Mouse (Mus musculus) neural tube, embryonic 11.5 days (tissue): ENCODE data around the gene Arvcf. TPM values are rescaled to one million over a fixed set of nuclear protein-coding genes. Genes with fewer than 3 reads are reported as not detected.
A peak's percentile ranks its signal among the peaks of the same experiment; 100 is the strongest.

Source experiments
- ATAC-seq: fragments of 200-750 bp; cut with Nextera tagmentation; 2 replicates; pipeline ENCODE4 v1.8.0; 2017; ENCODE audit warnings: moderate number of reproducible peaks, mild to moderate bottlenecking, moderate TSS enrichment, moderate library complexity; ENCODE audit not compliant: insufficient read depth, low FRiP score, low TSS enrichment
- DNase-seq: peaks from one replicate; pipeline ENCODE4 v3.0.0-alpha.2; 2015; ENCODE audit warnings: low spot score
- H3K27ac ChIP-seq: fragments of 300-500 bp; sonication (generic); 2 replicates; pipeline ENCODE4 v1.5.1; 2014; ENCODE audit warnings: low read depth, mild to moderate bottlenecking, low read length
- H3K27me3 ChIP-seq: fragments of 300-500 bp; sonication (generic); 2 replicates; pipeline ENCODE4 v1.6.1; 2014; ENCODE audit warnings: mild to moderate bottlenecking, low read length, mixed read lengths; ENCODE audit not compliant: control insufficient read depth, insufficient read depth
- H3K36me3 ChIP-seq: fragments of 300-500 bp; sonication (generic); 2 replicates; pipeline ENCODE4 v1.6.1; 2014; ENCODE audit warnings: mild to moderate bottlenecking, low read length, moderate library complexity, mixed read lengths; ENCODE audit not compliant: control insufficient read depth, insufficient read depth
- H3K4me1 ChIP-seq: fragments of 300-500 bp; sonication (generic); 2 replicates; pipeline ENCODE4 v1.6.1; 2014; ENCODE audit warnings: low read length, mixed read lengths; ENCODE audit not compliant: control insufficient read depth, insufficient read depth
- H3K4me2 ChIP-seq: fragments of 300-500 bp; sonication (generic); 2 replicates; pipeline ENCODE4 v1.6.1; 2014; ENCODE audit warnings: low read depth, mild to moderate bottlenecking, moderate library complexity
- H3K4me3 ChIP-seq: fragments of 300-500 bp; sonication (generic); 2 replicates; pipeline ENCODE4 v1.5.1; 2014; ENCODE audit warnings: low read depth, low read length
- H3K9ac ChIP-seq: fragments of 300-500 bp; sonication (generic); 2 replicates; pipeline ENCODE4 v1.6.1; 2014; ENCODE audit warnings: mild to moderate bottlenecking, low read length
- H3K9me3 ChIP-seq: fragments of 300-500 bp; sonication (generic); 2 replicates; pipeline ENCODE4 v1.6.1; 2016; ENCODE audit warnings: low read length; ENCODE audit not compliant: control insufficient read depth
- WGBS: fragments of 180-500 bp; shearing (Covaris S2); extraction: QIAGEN DNeasy Blood & Tissue Kit; methylation state at CpG from one replicate; pipeline ENCODE4 v1.1.7; 2014; 5-methylcytosine and 5-hydroxymethylcytosine counted together
- polyA plus RNA-seq: library from polyadenylated mRNA; unstranded; fragments of >200 nt; fragmentation: Nextera tagmentation; extraction: Ambion mirVana; gene quantifications from 2 replicates; pipeline ENCODE4 v1.2.1, GENCODE M21; 2014

Gene Arvcf
- polyA plus RNA-seq, 1 experiment from 2014 or later: 81.6 TPM

DNA sequence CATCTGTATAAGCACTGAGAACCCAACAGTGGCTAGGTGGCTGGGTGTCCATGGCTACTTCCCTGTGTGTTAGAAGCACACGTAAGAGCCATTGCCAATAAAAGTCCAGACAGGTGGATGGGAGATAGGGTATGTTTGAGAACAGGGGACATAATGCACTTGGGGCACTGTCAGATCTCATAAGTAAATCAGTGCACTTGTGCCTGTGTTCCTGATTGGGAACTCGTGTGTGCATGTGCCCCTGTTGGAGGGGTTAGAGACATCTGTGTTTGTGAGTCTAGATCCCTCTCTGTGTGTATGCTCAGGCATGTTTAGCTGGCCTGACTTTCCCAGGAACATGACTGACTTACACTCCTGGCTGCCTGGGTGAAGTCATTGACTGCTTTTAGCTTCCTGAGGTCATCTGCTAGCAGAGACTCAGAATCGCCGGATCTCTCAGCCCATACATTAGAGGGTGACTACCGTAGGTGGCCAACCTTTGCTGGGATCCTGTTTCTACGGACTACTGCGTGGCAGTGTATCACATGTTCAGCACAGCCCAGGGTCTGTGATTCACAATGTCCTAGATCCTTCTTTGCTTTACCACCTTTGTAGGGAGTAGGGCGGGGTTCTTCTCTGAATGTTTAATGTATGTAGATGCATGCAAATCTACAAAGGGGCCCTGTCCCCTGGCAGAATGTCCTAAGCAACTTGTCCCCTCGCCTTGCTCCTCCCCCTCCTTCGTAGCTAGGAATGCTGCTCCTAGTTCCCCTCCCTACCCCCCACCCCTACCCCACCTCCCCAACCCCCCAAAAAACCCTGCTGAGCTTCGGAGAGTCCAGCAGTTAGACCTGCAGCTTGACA, 47.0 kb downstream of the Arvcf start:
- 0 out of 2 replicates have a peak overlapping the region, but pooled peaks have one; percentile 8 for H3K4me3 ChIP-seq
- H3K9ac ChIP-seq: peak overlapping the region; percentile 18; the same call in 1 of the 2 replicates
- DNase-seq (peak; percentile 57), ATAC-seq (peak; percentile 41)
- WGBS: 21% methylated on average over 11 of the region's 11 CpGs
- no peaks in the 10 kb centered on the region for H3K27me3 ChIP-seq
- H3K9me3 ChIP-seq: no peaks in the 10 kb centered on the region
- peak overlapping the region; percentile 95 for H3K4me2 ChIP-seq
- H3K4me1 ChIP-seq: peaks cover 42% of the 10 kb centered on the region
- peaks cover 18% of the 10 kb centered on the region for H3K36me3 ChIP-seq
- H3K27ac ChIP-seq: peak overlapping the region; percentile 82

DNA sequence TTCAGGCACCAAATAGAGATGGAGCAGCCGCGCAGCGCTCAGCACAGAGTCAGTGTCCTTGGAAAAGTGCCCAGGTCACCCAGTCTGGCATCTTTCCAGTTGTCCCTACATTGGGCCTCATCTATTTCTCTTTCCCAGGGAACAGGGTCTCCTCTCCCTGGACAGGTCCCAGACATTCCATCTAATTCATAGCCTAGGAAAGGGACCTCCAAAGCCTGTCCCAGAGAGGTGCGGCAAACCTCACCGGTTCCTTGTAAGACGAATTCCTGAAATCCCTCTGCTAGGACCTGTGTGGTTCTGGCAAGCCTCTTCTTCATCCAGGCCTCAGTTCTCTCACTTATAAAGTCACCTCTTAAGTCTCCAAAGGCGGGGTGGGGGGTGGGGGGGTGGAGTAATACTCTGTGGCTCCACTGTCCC, 47.6 kb downstream of the Arvcf start:
- H3K4me1 ChIP-seq: peaks cover 48% of the 10 kb centered on the region
- ATAC-seq (no peak; the same call in 1 of the 2 replicates), DNase-seq (no peak)
- H3K36me3 ChIP-seq: peaks cover 23% of the 10 kb centered on the region
- H3K4me3 ChIP-seq: no peak overlapping the region; the same call in 1 of the 2 replicates
- no peaks in the 10 kb centered on the region for H3K27me3 ChIP-seq
- peak overlapping the region; percentile 29; the same call in 1 of the 2 replicates for H3K9ac ChIP-seq
- no peaks in the 10 kb centered on the region for H3K9me3 ChIP-seq
- H3K4me2 ChIP-seq: peak overlapping the region; percentile 95
- peak overlapping the region; percentile 82 for H3K27ac ChIP-seq
- 38% methylated on average over 6 of the region's 7 CpGs for WGBS

DNA sequence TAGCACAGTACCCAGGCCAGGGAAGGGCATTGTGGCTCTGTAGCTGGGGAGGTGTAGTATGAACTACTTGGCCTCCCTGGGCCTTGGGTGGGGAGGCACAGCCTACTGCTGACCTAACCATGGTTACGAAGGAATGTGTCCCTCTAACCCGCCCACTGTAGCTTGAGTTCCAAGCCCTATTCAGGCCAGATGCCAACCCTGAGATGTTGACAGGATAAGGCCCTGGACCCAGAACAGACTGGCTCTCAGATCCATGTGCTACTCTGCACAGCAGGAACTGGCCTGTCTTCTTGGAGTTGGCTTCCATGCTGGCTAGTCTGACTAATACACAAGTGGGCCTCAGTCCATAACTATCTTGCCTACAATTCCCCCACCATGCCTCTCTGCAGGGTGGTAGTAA, 48.2 kb downstream of the Arvcf start:
- Histone ChIP-seq H3K4me3 (no peak overlapping the region), H3K9ac (peak overlapping the region; percentile 29; the same call in 1 of the 2 replicates), H3K27me3 (no peaks in the 10 kb centered on the region), H3K27ac (peak overlapping the region; percentile 82), H3K4me2 (peak overlapping the region; percentile 95), H3K4me1 (peaks cover 54% of the 10 kb centered on the region), H3K9me3 (no peaks in the 10 kb centered on the region), H3K36me3 (peaks cover 24% of the 10 kb centered on the region)
- 69% methylated on average over 2 of the region's 2 CpGs for WGBS
- DNase-seq (no peak), ATAC-seq (no peak)

DNA sequence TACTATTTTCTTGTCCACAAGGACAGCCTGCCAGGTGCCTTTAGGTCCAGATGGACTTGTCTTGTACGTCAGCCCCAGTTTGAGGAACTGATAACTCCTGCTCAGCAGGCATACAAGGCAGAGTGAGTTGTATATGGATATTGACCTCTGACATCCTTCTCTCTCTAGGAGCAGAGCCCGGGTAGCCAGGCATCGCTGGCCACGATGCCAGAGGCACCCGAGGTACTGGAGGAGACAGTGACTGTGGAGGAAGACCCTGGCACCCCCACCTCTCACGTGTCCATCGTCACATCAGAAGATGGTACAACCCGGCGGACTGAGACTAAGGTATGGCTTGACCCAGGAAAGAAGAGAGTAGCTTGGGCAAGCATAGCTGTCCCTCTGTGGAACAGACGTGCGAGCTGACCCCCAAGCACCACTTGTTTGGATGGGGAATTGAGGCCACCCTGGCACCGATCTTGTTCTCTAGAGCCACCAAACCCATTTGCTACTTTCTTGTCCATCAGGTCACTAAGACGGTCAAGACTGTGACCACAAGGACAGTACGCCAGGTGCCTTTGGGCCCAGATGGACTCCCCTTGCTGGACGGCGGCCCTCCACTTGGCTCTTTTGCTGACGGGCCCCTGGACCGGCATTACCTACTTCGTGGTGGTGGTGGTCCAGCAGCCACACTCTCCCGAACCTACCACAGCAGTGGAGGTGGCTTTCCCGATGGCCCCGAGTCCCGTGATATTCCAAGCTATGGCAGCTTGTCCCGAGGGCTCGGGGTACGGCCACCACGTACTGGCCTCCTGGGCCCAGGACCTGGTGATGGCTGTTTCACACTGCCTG, 49.0 kb downstream of the Arvcf start:
- H3K36me3 ChIP-seq: peaks cover 26% of the 10 kb centered on the region
- no peak overlapping the region for H3K4me2 ChIP-seq
- no peak overlapping the region for H3K9ac ChIP-seq
- H3K27ac ChIP-seq: no peak overlapping the region
- ATAC-seq (no peak), DNase-seq (no peak)
- 96% methylated on average over 27 of the region's 27 CpGs for WGBS
- no peak overlapping the region for H3K4me3 ChIP-seq
- peaks cover 58% of the 10 kb centered on the region for H3K4me1 ChIP-seq
- no peaks in the 10 kb centered on the region for H3K9me3 ChIP-seq
- H3K27me3 ChIP-seq: no peaks in the 10 kb centered on the region

DNA sequence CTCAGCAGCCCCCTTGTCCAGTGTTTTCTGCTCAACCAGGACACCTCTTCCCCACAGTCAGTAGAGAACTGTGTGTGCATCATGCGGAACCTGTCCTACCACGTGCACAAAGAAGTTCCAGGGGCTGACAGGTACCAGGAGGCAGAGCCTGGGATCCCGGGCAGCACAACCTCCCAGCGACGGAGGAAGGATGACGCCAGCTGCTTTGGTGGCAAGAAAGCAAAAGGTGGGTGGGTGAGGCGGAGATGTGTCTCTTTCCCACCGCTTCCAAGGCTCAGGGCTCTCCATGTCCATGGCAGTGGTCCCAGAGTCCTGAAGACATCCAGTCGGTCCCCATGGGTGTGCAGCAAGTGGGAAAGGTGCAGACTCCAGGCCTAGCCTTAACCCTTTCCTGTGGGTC, 52.0 kb downstream of the Arvcf start:
- Histone ChIP-seq H3K9me3 (no peaks in the 10 kb centered on the region), H3K4me3 (no peak overlapping the region), H3K36me3 (peaks cover 50% of the 10 kb centered on the region), H3K27me3 (no peaks in the 10 kb centered on the region), H3K9ac (peak overlapping the region; percentile 32; the same call in 1 of the 2 replicates), H3K27ac (peak overlapping the region; percentile 80), H3K4me1 (peaks cover 40% of the 10 kb centered on the region), H3K4me2 (no peak overlapping the region; the same call in 1 of the 2 replicates)
- 74% methylated on average over 9 of the region's 9 CpGs for WGBS
- DNase-seq: no peak
- ATAC-seq: no peak

DNA sequence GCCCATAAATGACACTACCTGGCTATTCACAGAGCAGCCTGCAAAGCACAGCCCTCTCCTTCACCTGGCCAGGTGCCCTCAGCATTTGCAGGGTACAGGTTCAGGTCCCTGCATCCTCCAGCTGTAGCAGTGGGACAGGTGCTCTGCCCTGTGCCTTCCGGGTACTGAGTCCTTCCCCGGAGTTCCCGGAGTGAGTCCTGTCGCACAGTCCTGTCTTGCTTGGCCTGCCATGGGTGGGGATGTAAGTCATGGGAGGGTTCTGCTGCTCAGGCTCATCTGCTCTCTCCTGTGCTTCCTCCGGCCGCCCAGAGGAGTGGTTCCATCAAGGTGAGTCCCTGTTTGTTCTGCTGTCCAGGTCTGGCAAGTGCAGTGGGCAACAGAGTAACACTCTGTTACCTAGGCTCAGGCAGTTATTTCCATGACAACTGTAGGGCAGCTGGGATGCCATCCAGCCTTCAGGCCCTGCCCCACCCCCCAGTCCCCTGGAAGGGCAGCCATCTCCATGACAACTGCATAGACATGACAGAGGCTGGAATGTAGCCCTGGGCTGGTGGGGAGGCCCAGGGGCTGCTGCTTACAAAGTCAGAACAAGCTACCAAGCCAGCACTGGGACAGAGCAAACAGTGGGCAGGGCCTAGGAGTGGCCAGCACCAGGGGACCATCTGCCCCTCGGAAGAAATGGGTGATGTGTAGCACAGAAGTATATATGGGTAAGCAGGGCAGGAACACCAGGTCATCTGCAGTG, 52.7 kb downstream of the Arvcf start:
- peaks cover 55% of the 10 kb centered on the region for H3K36me3 ChIP-seq
- ATAC-seq: peak; percentile 90
- H3K4me3 ChIP-seq: no peak overlapping the region
- WGBS: 29% methylated on average over 7 of the region's 7 CpGs
- peak overlapping the region; percentile 80 for H3K27ac ChIP-seq
- peaks cover 34% of the 10 kb centered on the region for H3K4me1 ChIP-seq
- peak; percentile 88 for DNase-seq
- peak overlapping the region; percentile 32 for H3K9ac ChIP-seq
- H3K4me2 ChIP-seq: peak overlapping the region; percentile 25; the same call in 1 of the 2 replicates
- H3K27me3 ChIP-seq: no peaks in the 10 kb centered on the region
- no peaks in the 10 kb centered on the region for H3K9me3 ChIP-seq

DNA sequence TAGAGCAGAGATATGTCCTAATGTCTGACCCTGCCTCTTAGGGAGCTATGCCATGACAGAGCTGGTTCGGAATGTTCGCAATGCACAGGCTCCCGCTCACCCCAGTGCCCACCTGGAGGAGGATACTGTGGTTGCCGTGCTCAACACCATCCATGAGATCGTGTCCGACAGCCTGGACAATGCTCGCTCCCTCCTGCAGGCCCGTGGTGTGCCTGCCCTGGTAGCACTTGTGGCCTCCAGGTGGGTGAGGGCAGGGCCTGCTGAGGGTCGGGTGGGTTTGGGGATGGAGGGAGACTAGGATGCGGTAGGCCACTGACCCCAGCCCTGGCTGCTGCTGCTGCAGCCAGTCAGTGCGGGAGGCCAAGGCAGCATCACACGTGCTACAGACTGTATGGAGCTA, 55.3 kb downstream of the Arvcf start:
- H3K27me3 ChIP-seq: no peaks in the 10 kb centered on the region
- H3K4me1 ChIP-seq: peaks cover 29% of the 10 kb centered on the region
- WGBS: 89% methylated on average over 12 of the region's 12 CpGs
- DNase-seq (no peak), ATAC-seq (no peak)
- no peak overlapping the region for H3K27ac ChIP-seq
- H3K4me3 ChIP-seq: no peak overlapping the region
- no peak overlapping the region for H3K9ac ChIP-seq
- peaks cover 46% of the 10 kb centered on the region for H3K36me3 ChIP-seq
- no peak overlapping the region for H3K4me2 ChIP-seq
- H3K9me3 ChIP-seq: no peaks in the 10 kb centered on the region
